Mouse (Mus musculus) left cerebral cortex, postnatal 14 days (tissue): ENCODE measurements at regions not wholly inside any gene's neighbourhood (a gene's known extent, or its start where the extent isn't known, plus 50 kb on each side); places are given as distances from the start of the nearest gene placed in this dataset.

Experiments
- DNase-seq, 2 experiments: peaks; one replicate each; pipeline ENCODE4 v3.0.0; 2021 to 2022; ENCODE audit warnings: low spot score in 2 of 2, mixed read lengths in 1 of 2
- intact Hi-C: fragments of 180-260 bp; cut with DNase I; formaldehyde crosslinking; loops from one replicate; pipeline ENCODE4 v1.15.1; 2025

- intact Hi-C loops = no loop called here
- no peak for DNase-seq
These were observed 91.6 kb downstream of the Nuf2 start for GRCm38 (mm10) chr1:169439621-169440020.

GRCm38 (mm10) chr1:169438006-169438405 lies 93.3 kb downstream of the Nuf2 start:
- intact Hi-C loops = no loop called here
- DNase-seq = no peak

- peak; percentile 70 to 85 for DNase-seq
- intact Hi-C loops = no loop called here
These were observed 108.9 kb downstream of the Nuf2 start for GRCm38 (mm10) chr1:169422408-169422807.

- no peak for DNase-seq
- intact Hi-C loops = no loop called here
These were observed 109.6 kb downstream of the Nuf2 start for GRCm38 (mm10) chr1:169421671-169422070.

GRCm38 (mm10) chr1:169418665-169419045 lies 112.6 kb downstream of the Nuf2 start:
- intact Hi-C loops = no loop called here
- no peak for DNase-seq

- DNase-seq = no peak
- intact Hi-C loops = no loop called here
These were observed 113.1 kb downstream of the Nuf2 start for GRCm38 (mm10) chr1:169417979-169418664.

GRCm38 (mm10) chr1:169416701-169417100 lies 114.6 kb downstream of the Nuf2 start:
- intact Hi-C loops = no loop called here

GRCm38 (mm10) chr1:169408120-169408519 lies 123.1 kb downstream of the Nuf2 start:
- no peak for DNase-seq
- intact Hi-C loops = no loop called here

More at GRCm38 (mm10) chr1:169416701-169417100, 114.6 kb downstream of the Nuf2 start:
- DNase-seq = no peak

GRCm38 (mm10) chr1:169400841-169401240 lies 130.4 kb downstream of the Nuf2 start:
- intact Hi-C loops = no loop called here
- no peak for DNase-seq

GRCm38 (mm10) chr1:169397371-169397770 lies 133.9 kb downstream of the Nuf2 start:
- no peak for DNase-seq
- intact Hi-C loops = no loop called here

GRCm38 (mm10) chr1:169387056-169387455 lies 144.2 kb downstream of the Nuf2 start:
- intact Hi-C loops = no loop called here
- DNase-seq = no peak

- intact Hi-C loops = no loop called here
- DNase-seq = no peak
These were observed 145.4 kb downstream of the Nuf2 start for GRCm38 (mm10) chr1:169385740-169386424.

- intact Hi-C loops = no loop called here
- DNase-seq = no peak
These were observed 156.6 kb downstream of the Nuf2 start for GRCm38 (mm10) chr1:169374686-169375085.

GRCm38 (mm10) chr1:169368758-169369157 lies 162.5 kb downstream of the Nuf2 start:
- intact Hi-C loops = no loop called here
- DNase-seq = no peak

- intact Hi-C loops = no loop called here
- no peak for DNase-seq
These were observed 163.3 kb downstream of the Nuf2 start for GRCm38 (mm10) chr1:169367772-169368501.

- intact Hi-C loops = no loop called here
- no peak for DNase-seq
These were observed 163.9 kb downstream of the Nuf2 start for GRCm38 (mm10) chr1:169367316-169367715.

GRCm38 (mm10) chr1:169362564-169362963 lies 168.7 kb downstream of the Nuf2 start:
- intact Hi-C loops = no loop called here

GRCm38 (mm10) chr1:169357652-169358241 lies 173.5 kb downstream of the Nuf2 start:
- no peak for DNase-seq
- intact Hi-C loops = no loop called here

More at GRCm38 (mm10) chr1:169362564-169362963, 168.7 kb downstream of the Nuf2 start:
- DNase-seq = no peak

- DNase-seq = peak in 1 of 2 experiments; percentile 34
- intact Hi-C loops = loop anchor here (5.0 kb wide), 1 partner anchor 103 kb away; no protein-coding TSS in a partner anchor
These were observed 177.2 kb downstream of the Nuf2 start for GRCm38 (mm10) chr1:169354021-169354420.

GRCm38 (mm10) chr1:169347692-169348091 lies 183.6 kb downstream of the Nuf2 start:
- peak; percentile 69 to 75 for DNase-seq
- intact Hi-C loops = loop anchor here (5.0 to 10.0 kb wide), 4 partner anchors 193 to 1405 kb away; no protein-coding TSS in a partner anchor
